9 mouse cellular contexts compared by ENCODE assay signal in genomic region chr11:27219715-27220699, GRCm38 (mm10).
A peak's percentile ranks its signal among the peaks of the same experiment; 100 is the strongest.
DNase-seq lines count a peak whose midpoint lies in the region; ATAC-seq and TF ChIP-seq lines count a peak whose summit lies in the region.
"Had no signal": no experiment of that assay in that cellular context is flagged by ENCODE, and none has a peak within 500 bp of the region (broad histone marks: within the 10 kb centered on the region; RNA-seq: fewer than 3 reads in every experiment).

No protein-coding gene starts in this region.

- no peak overlapping the region for H3K4me2 ChIP-seq in midbrain, embryonic 13.5 days (replicated peaks)

- no peak overlapping the region for H3K27ac ChIP-seq in layer of hippocampus, adult 2 months
- H3K27ac ChIP-seq in midbrain, embryonic 13.5 days = no peak overlapping the region

- H3K4me3 ChIP-seq in layer of hippocampus, adult 2 months = no peak overlapping the region
- no peak overlapping the region for H3K4me3 ChIP-seq in midbrain, embryonic 13.5 days (replicated peaks)

- H3K27me3 ChIP-seq in midbrain, embryonic 13.5 days = no peaks in the 10 kb centered on the region

- no peaks in the 10 kb centered on the region for H3K36me3 ChIP-seq in midbrain, embryonic 13.5 days

- ATAC-seq in midbrain, embryonic 13.5 days = peak; percentile 9; the same call in 1 of the 2 replicates

- H3K9me3 ChIP-seq in midbrain, embryonic 13.5 days = no peaks in the 10 kb centered on the region

- WGBS in midbrain, embryonic 13.5 days = 43% methylated on average over 6 of the region's 6 CpGs

- H3K9ac ChIP-seq in midbrain, embryonic 13.5 days (replicated peaks) = no peak overlapping the region

- no peaks in the 10 kb centered on the region for H3K4me1 ChIP-seq in midbrain, embryonic 13.5 days (replicated peaks)

- DNase-seq in layer of hippocampus, adult 2 months (ENCODE audit: low spot score in 2 of 2) = no peak
- DNase-seq in layer of hippocampus, postnatal 36 days = no peak
- peak; percentile 25 for DNase-seq in NIH3T3 (ENCODE audit: low read depth)
- peak; percentile 5 for DNase-seq in embryo, embryonic 9.5 days (ENCODE audit: extremely low spot score)
- DNase-seq in right cerebral cortex, postnatal 10 days (ENCODE audit: low spot score in 2 of 2) = no peak
- DNase-seq in spleen, postnatal 36 days (ENCODE audit: low spot score in 2 of 2) = no peak
- no peak for DNase-seq in urinary bladder, postnatal 14 days (ENCODE audit: low spot score)
- DNase-seq: adrenal gland, postnatal 25 days had no signal

- TF ChIP-seq CTCF in layer of hippocampus, adult 2 months (conservative IDR thresholded peaks at IDR 0.05) = peak; percentile 87

Comparison
In these comparisons a context has a peak if more than half of its experiments do, and no peak if none do; other contexts are left out.
1. DNase-seq: peak in NIH3T3 (single experiment) and embryo, embryonic 9.5 days (single experiment); none in layer of hippocampus, adult 2 months (0 of 2), layer of hippocampus, postnatal 36 days (0 of 2), right cerebral cortex, postnatal 10 days (0 of 2), spleen, postnatal 36 days (0 of 2) and urinary bladder, postnatal 14 days (single experiment).